Mouse (Mus musculus): ENCODE data around the gene Palld. TPM values are rescaled to one million over a fixed set of nuclear protein-coding genes. Genes with fewer than 3 reads are reported as not detected.

Palld gene
- total RNA-seq, 2 experiments from 2014 or later: 5.1 to 5.5 TPM

DNA sequence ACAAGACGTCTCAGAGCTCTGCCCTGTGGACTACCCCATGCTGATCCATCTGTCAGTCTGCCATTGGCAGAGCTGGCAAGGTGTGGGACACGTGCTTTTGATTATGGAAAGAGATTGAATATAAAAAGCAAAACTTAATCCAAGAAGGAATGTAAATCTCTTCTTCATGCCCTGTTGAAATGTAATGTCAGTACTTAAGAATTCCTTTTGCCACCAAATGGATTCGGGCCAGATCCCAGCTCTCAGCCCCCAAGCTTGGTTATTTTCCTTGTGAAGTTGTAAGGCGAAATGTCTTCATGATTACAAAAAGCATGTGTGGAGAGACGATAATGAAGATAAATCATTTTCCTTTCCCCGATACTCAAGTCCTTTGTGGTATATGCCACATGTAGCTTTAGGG, 126.6 kb downstream of the Palld start:
- no peak for DNase-seq (ENCODE audit: low spot score in 2 of 2)

DNA sequence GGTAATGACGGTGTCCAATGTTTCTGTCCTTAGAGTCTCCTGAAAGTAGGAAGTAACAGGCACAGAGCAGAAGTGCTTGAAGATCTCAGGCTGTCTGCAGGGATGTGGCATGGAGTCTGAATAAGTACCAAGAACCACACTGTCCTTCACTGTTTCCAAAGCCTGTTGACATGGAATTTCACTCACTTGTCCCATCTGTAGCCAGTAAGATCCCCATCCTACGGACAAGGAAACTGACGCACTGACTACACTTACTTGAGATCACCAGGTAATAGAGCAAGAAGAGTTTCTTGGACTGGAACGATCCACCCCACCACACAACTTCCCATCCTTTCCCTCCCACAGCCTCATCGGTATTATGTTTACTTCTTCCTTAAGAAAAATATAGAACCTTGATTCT, 128.3 kb downstream of the Palld start:
- DNase-seq (ENCODE audit: low spot score in 2 of 2): no peak

DNA sequence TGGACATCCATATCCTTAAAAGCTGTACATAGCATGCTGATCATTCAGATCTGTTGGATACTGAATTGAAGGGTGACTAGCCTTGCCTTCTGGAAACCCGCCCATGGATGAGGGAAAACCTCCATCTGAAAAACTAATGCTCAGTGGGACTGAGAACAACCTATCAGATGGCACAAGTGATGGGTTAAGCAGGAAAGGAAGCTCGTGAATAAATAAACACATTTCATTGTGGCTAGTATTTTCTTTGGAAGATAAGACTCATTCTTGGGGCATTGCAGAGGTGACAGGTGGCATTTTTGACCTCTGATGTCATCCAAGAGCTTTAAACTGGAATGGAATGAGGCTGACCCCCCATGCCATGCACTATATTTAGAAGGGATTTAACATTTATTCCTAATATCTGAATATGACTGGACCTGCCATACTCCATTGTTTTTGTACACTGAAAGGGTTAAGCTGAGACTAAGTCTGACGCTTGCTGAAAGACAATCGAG, 128.8 kb downstream of the Palld start:
- no peak for DNase-seq (ENCODE audit: low spot score in 2 of 2)

DNA sequence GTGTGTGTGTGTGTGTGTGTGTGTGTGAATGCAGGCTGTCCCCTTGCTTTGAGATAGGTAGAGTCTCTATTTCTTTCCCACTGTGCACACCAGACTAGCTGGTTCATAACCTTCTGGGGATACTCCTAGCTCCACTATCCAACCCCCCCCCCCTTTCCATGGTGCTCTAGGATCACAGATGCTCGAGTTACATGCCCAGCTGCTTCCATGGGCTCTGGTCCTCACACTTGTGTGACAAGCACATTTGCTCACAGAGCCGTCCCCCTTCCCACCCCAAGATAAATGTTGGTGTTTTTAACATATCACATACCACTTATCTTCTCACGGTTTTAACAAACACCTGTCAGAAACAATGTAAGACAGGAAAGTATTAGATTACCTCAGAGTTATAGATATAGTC, 131.2 kb downstream of the Palld start:
- no peak for DNase-seq (ENCODE audit: low spot score in 2 of 2)

DNA sequence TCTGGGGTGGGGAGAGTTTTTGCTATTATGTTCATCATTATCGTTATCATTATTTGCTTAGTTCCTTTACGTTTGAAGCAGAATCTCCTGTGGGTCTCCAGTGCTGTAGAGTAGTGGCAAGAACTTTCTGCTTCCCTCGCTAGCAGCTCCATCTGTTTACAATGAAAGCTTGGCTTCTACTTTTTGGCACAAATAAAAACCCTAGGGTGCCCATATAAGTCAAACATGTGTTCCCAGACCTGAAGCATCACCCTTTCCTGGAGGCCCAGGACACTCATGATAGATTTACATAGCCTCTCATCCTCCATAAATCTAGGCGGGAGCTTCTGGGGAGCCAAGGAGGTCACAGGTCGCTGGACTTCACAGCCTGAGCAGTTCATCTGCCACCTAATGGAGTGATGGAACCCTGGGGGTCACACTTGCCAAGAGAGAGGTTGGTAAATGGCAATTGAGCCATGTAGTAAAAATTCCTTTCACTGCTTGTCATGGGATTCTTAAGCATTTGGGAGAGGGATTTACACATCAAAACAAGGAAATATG, 133.1 kb downstream of the Palld start:
- no peak for DNase-seq (ENCODE audit: low spot score in 2 of 2)

DNA sequence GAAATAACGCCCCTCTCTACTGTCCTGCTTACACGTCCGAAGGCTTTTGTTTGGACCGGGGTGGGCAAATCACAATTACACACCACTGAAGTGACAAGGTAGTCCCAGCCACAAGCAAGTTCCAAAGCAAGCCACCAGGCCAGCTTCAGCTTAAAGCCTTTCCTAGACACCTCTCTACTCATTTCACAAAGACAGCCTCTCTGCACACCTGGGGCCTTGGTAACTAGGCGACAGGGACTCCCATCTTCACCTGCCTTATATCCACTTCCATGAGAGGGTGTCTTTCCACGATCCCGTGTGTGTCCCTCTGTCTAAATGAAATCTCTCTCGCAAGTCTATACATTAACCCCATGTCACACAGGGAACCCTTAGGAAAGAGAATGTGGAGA, 142.3 kb downstream of the Palld start:
- DNase-seq (ENCODE audit: low spot score in 2 of 2): no peak

DNA sequence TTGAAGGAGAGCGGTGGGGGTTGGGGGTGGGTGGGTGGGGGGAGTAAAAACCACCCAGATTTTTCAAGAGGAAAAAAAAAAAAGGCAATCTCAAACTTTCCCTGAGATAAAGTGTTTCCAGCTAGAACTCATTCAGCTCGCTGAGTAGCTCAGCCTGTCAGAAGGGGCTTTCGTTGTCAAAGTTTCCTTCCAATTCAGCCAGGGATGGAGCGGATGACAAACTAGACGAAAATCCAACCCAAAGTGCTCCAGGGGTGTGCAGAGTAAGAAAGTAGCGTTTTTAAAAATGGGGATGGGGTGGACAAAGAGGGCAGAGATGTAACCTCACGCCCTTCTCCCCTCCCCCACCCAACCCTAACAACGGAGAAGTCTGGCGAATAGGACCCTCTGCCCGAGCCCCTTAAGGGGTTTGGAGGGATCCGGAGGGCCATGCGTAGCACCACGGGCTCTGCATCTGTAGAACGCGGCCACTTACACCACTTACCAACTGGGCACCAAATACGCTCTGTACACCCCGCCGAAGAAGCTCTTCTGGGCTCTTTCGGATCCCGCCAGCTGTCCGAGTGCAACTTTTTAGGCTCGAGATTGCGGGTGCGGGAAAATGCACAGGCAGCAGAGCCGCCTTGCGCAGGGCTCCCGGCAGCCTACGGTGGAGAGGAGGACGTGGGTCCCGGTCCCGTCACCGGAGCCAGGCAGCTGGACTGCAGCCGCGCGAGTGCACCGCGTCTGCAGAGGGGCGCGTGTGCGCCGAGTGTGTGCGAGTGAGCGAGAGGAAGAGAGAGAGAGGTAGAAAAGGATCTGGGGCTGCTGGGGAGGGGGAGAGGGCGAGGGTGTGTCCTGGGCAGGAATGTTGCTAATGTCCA, 142.9 kb downstream of the Palld start:
- DNase-seq (ENCODE audit: low spot score in 2 of 2): no peak

DNA sequence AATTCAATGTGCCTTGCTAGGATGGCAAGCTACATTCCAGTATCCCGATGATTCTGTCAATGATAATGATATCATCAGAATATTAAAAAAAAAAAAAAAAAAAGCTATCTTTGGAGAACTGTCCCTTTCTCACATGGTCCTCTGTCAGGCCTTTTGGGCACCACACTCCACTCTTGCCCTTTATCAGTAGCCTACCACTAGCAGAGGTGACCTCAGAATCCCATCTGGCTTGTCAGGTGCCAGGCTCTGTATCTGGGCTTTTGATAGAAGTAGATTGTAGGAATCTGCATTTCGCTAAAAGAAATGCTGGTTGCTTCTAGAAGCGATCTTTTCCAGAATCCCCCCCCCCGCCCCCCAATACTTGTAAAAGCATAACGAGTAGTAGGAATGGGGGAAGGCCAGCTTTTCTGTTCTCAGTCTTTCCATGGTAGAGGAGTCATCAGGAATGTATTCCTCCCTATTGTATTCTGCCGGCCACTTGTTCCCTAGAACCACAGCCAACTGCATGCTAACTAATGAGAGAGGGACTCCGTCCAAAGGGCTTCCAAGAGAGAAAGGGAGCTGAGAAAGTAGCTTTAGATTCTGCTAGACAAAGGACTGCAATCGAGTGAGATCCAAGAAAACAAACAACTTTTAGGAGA, 143.7 kb downstream of the Palld start:
- DNase-seq (ENCODE audit: low spot score in 2 of 2): peak in 1 of 2 experiments; percentile 12

DNA sequence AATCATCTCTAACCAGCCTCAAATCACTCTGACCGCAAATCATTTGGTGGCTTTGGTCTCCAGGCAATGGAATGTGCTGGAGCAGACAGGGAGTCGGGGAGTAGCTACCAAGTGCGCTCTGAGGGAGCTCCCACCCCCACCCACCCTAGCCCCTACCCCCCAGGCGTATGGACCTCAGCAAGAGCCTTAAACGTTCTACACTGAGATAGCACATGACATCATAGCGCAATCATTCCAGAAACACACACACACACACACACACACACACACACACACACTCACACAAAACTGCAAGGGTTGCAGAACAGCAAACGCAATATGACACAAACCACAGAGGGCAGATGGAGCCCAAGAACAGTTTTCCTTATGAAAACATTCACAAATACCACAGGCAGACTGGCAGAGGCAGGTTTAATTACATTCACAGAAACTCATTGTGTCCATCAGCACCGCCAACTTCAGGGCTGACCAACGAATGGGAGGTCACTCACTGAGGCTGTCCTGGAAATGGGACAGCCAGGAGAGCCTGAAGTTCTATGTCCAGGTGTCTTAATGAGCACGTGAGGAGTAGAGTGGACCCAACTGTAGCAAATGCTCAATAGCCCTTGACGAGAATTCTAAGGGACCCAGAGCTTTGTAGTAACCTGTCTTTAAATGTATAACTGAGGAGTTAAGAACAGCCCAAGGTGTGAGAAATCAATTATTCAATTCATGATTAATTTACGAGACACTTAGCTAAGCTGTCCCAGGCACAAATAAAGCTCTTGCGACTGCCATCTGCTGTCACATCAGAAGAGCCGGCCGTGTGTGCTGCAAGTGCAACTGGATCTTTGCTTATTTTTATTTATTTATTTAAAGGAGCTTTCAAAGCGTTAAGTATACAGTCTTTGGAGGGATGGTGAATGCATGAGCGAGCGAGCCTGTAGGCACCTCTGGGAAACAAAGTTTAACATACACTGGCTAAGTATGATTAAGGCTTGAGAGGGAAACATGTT, 145.2 kb downstream of the Palld start:
- DNase-seq (ENCODE audit: low spot score in 2 of 2): peak in 1 of 2 experiments; percentile 20

DNA sequence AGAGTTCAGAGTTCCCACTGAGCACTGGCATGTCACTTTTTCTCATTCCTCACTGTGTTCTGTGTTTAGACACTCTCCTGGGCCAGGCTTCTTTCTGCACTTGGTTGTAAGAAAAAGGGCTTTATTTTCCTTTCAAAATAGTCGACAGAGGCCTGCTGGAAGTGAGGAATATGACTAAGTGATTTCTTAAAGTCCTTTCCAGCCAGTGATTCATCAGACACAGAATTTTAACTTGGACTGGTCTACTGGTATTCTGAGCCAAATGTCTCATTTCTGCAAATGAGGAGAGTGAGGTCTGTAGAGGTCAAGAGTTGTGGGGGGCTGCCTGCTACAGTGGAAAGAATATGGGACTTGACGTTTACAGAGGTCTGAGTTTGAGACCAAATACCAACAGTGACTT, 147.3 kb downstream of the Palld start:
- DNase-seq (ENCODE audit: low spot score in 2 of 2): no peak

DNA sequence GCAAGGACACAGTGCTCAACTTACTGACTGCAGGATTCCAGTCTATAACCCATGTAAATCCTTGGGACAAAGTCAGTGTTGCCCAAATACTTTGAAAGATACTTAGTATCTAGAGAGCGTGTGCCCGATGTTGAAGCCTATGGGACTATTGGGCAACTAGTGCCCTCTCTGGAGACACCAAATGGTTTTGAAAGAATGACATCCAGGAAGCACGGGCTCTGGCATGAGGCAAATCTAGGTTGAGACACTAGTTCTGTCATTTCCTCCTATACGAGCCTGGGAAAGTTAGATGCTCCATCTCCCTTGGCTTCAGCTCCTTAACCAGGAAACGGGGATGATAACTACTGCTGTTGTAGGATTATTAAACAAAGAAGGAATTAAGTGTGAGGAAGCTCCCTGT, 155.4 kb downstream of the Palld start:
- DNase-seq (ENCODE audit: low spot score in 2 of 2): no peak

DNA sequence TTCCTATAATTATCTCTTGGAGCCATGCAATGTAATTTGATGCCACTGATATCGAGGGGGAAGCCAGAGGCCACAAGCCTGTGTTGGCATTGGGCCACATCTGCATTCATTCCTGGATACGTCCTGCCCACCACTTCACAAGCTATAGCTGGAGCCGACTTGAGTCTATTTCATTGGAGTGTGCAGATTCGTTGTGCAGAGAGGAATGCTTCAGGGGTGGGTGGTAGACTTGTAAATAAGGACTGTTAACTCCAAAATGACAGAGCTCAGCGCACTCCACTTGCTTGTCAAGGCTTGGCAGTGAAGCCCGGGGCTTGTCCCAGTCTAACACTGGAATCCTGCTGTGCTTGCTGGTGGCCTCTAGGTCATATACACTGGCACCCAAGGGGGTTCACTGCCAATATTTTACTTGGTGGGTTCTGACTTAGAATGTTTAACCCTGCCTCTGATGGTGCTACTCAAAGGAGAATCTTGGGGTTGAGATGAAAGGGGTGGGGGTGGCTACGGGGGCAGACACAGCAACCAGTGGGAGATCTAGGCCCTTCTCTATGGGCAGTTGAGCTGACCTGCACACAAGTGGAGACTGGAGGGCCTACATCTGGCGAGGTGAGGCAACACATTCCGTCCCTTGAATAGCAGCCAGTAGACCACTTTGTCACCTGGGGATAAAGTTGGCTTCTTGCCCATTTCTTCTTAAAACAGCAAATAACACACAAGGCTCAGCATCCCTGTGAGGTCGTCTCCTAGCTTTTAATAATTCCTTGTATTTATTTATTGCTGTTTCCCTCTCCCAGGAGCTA, 157.1 kb downstream of the Palld start:
- DNase-seq (ENCODE audit: low spot score in 2 of 2): no peak

DNA sequence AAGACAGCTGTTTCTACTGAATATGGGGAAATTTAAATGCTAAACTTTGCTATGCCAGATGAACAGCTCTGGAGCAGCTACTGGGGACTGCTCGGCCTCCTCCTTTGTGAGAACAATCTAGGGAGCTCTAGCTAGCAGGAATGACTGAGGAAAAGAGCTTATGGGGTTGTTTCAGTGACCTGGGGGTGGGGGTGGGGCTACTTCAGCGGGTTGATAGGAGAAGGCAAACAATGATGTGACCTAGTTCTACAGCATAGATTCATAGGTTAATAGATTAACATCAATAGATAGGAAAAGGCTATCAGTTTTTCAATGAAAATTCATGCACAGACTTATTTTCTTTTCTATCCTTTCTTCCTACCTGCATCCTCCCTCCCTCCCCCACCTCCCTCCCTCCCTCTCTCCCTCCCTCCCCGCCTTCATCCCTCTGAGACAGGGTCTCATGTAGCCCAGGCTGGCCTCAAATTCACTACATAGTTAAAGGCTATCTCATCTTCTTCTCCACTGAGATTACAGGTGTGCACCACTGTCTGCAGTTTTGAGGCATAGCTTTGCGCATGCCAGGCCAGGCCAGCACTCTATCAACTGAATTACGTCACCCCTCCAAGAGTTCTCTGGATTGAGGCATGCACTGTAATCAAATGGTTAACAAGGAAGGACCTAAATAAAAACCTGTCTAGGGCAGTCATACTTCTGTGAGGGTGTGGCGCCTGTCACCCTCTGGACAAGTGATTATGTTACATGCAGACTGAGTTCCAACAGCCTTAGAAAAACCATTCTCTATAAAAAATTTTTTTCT, 158.5 kb downstream of the Palld start:
- no peak for DNase-seq (ENCODE audit: low spot score in 2 of 2)

DNA sequence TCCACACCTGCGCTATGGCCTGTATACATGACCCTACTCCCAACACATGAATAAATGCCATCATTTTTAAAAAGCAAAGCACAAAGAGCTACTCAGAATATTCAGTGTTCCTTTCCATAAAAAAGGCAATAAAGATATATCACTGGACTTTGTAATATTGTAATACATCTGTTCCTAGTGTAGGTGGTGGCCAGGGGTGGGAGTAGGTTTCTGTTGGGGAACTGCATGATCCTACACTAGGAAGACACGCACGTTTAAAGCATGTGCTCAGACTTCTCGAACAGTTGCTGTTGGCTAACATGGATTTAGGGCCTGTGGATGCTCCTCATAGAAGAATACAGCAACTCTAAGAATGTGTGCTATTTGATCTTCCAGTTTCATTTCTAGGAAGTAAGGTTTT, 165.0 kb downstream of the Palld start:
- DNase-seq (ENCODE audit: low spot score in 2 of 2): no peak

DNA sequence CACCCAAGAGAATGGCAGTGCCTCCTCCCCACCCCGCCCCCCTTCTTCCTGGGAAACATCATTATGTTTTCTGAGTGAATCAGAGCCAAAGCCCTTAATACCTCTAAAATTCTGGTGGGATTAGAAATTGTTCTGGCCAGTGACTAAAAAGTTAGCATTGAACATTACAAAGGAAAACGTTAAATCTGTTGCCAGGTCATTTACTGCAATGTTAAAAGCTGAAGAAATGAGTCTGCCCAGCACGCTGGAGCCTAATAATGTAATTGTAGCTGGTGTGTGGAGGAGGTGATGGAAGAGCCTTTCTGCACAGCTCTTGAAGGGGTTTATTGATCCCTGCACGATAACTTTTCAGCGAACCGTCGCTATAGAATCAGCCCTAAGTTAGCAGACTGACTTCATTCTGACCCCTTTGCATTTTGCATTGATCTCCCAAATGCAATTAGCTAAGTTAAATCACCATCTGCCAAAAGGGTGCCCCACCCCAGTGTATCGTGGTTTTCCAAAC, 165.7 kb downstream of the Palld start:
- no peak for DNase-seq (ENCODE audit: low spot score in 2 of 2)

DNA sequence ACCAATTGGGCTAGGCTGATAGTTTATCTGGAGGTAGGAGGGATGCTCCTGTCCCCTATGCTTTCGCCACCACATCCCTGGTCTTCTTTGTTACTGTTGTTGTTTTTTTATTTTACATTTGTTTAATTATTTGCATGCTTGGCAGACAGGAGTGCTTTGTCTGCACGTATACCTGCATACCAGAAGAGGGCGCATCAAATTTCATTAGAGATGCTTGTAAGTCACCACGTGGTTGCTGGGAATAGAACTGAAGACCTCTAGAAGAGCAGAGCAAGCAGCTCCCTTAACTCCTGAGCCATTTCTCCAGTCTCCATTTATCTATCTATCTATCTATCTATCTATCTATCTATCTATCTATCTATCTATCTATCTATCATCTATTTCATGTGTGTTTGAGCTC, 166.4 kb downstream of the Palld start:
- DNase-seq (ENCODE audit: low spot score in 2 of 2): no peak

DNA sequence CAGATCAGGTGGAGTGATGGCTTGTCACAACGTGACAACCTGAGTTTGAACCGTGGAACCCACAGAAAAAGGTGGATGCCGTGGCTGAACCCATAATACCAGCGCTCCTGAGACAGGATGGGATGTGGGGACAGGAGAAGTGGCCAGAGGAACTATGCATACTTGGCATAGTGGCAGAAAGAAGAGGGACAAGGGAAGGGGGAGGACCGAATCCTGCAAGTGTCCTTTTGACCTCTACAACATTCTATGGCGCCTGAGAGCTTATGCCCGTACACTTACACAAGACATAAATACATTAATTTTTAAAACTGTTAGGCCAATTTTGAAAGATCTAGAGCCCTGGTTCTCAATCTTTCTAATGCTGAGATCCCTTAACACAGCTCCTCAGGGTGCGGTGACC, 168.3 kb downstream of the Palld start:
- no peak for DNase-seq (ENCODE audit: low spot score in 2 of 2)

DNA sequence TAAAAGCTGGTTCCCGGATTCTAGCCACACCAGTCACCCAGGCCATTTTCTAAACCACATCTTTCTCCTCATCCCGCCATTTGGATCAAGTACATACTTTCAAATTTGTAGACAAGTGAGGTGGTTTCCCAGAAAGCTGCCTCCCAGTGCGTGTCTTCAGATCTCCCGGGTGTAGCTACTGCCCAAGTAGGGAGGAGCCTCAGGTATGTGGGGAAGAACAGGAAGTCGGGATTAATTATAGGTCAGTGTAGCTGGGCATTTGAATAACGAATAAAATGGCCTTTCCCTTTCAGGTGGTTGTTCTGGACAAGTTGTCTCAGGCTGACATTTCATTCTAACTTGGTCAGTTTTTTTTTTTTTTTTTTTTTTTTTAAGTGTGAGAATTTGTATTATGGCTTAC, 170.3 kb downstream of the Palld start:
- no peak for DNase-seq (ENCODE audit: low spot score in 2 of 2)

Measured in layer of hippocampus, adult 18-20 months (tissue).